Comparison of ENCODE assay signal across 8 mouse cellular contexts in genomic region chr3:60608952-60609403, GRCm38 (mm10).
DNase-seq lines count a peak whose midpoint lies in the region; ATAC-seq and TF ChIP-seq lines count a peak whose summit lies in the region.

No protein-coding gene starts in this region.

- no peaks in the 10 kb centered on the region for H3K9me3 ChIP-seq in forebrain, embryonic 14.5 days (replicated peaks; ENCODE audit: control insufficient read depth, low read length)

- ATAC-seq in forebrain, embryonic 14.5 days, result peak; percentile 67; the same call in 1 of the 2 replicates

- H3K9ac ChIP-seq in heart, adult 2 months (ENCODE audit: low read depth, low read length), result no peak overlapping the region
- no peak overlapping the region for H3K9ac ChIP-seq in forebrain, embryonic 14.5 days (ENCODE audit: low read length)

- TF ChIP-seq EP300 in heart, adult 2 months (IDR thresholded peaks at IDR 0.05; ENCODE audit: insufficient read depth, low read depth, low read length), result no peak

- no peaks in the 10 kb centered on the region for H3K27me3 ChIP-seq in heart, adult 2 months (ENCODE audit: control insufficient read depth, insufficient read depth, low read length)
- no peaks in the 10 kb centered on the region for H3K27me3 ChIP-seq in forebrain, embryonic 14.5 days (replicated peaks; ENCODE audit: control insufficient read depth, insufficient read depth, low read length)

- DNase-seq in heart, adult 2 months, result no peak
- no peak for DNase-seq in heart, adult 11 months
- peak; percentile 23 for DNase-seq in right cerebral cortex, adult 18-20 months
- no peak for DNase-seq in right cerebral cortex, postnatal 14 days
- peak; percentile 77 for DNase-seq in forebrain, embryonic 14.5 days (ENCODE audit: low spot score)
- peak; percentile 46 for DNase-seq in mesoderm, embryonic 11.5 days (ENCODE audit: low read depth, low spot score)
- DNase-seq in urinary bladder, postnatal 36 days (ENCODE audit: low spot score in 2 of 2), result no peak
- DNase-seq in urinary bladder, postnatal 14 days (ENCODE audit: low spot score), result no peak

- no peak overlapping the region for H3K4me2 ChIP-seq in forebrain, embryonic 14.5 days (ENCODE audit: low read length)

- peaks cover 6% of the 10 kb centered on the region for H3K4me1 ChIP-seq in heart, adult 2 months (ENCODE audit: control insufficient read depth, insufficient read depth, low read length)
- H3K4me1 ChIP-seq in forebrain, embryonic 14.5 days (ENCODE audit: control insufficient read depth, insufficient read depth, low read length), result no peaks in the 10 kb centered on the region

- 17% methylated on average over 2 of the region's 2 CpGs for WGBS in heart, adult 2 months
- WGBS in forebrain, embryonic 14.5 days, result 7% methylated on average over 2 of the region's 2 CpGs

- peaks cover 38% of the 10 kb centered on the region for H3K36me3 ChIP-seq in heart, adult 2 months (ENCODE audit: control insufficient read depth, insufficient read depth, low read length)
- no peaks in the 10 kb centered on the region for H3K36me3 ChIP-seq in forebrain, embryonic 14.5 days (ENCODE audit: control insufficient read depth, insufficient read depth, low read length)

- H3K4me3 ChIP-seq in heart, adult 2 months, result no peak overlapping the region
- no peak overlapping the region for H3K4me3 ChIP-seq in forebrain, embryonic 14.5 days (ENCODE audit: low read depth, low read length)

- no peak overlapping the region for H3K27ac ChIP-seq in heart, adult 2 months
- no peak overlapping the region for H3K27ac ChIP-seq in forebrain, embryonic 14.5 days (ENCODE audit: low read depth, low read length)

- peak; percentile 95 for TF ChIP-seq CTCF in heart, adult 2 months (IDR thresholded peaks at IDR 0.05)

- intact Hi-C loops in heart, adult 2 months (cut with DNase I), result loop anchor here (10.0 kb wide), 2 partner anchors 144 to 734 kb away; no protein-coding TSS in a partner anchor

- no peak for TF ChIP-seq POLR2A in heart, adult 2 months (IDR thresholded peaks at IDR 0.05; ENCODE audit: insufficient read depth, low read depth, low read length)

- peaks cover 2% of the 10 kb centered on the region; the same call in 1 of the 2 replicates for H3K79me2 ChIP-seq in heart, adult 2 months (replicated peaks; ENCODE audit: control insufficient read depth, insufficient read depth, low read length)

Comparison
In these comparisons a context has a peak if more than half of its experiments do, and no peak if none do; other contexts are left out.
1. DNase-seq: peak in right cerebral cortex, adult 18-20 months (single experiment), forebrain, embryonic 14.5 days (single experiment) and mesoderm, embryonic 11.5 days (single experiment); none in heart, adult 2 months (0 of 2), heart, adult 11 months (single experiment), right cerebral cortex, postnatal 14 days (single experiment), urinary bladder, postnatal 36 days (0 of 2) and urinary bladder, postnatal 14 days (single experiment).